Mouse (Mus musculus): Measurements from ENCODE around the gene Ap2a2. TPM values are rescaled to one million over a fixed set of nuclear protein-coding genes. Genes with fewer than 3 reads are reported as not detected.

The Ap2a2 gene
- 81.2 and 127 TPM in 2 replicates for polyA plus RNA-seq (2021; fragmentation: Nextera tagmentation)
- long read RNA-seq, experiment 1, full-length matches to known transcripts = 382 of 696 reads
- long read RNA-seq, experiment 1, partial matches to known transcripts = 120 of 696 reads
- long read RNA-seq, experiment 1, other reads (novel, unspliced or antisense) = 194 of 696 reads
- long read RNA-seq, experiment 2, full-length matches to known transcripts = 26 of 215 reads
- long read RNA-seq, experiment 2, partial matches to known transcripts = 175 of 215 reads
- long read RNA-seq, experiment 2, other reads (novel, unspliced or antisense) = 14 of 215 reads

DNA sequence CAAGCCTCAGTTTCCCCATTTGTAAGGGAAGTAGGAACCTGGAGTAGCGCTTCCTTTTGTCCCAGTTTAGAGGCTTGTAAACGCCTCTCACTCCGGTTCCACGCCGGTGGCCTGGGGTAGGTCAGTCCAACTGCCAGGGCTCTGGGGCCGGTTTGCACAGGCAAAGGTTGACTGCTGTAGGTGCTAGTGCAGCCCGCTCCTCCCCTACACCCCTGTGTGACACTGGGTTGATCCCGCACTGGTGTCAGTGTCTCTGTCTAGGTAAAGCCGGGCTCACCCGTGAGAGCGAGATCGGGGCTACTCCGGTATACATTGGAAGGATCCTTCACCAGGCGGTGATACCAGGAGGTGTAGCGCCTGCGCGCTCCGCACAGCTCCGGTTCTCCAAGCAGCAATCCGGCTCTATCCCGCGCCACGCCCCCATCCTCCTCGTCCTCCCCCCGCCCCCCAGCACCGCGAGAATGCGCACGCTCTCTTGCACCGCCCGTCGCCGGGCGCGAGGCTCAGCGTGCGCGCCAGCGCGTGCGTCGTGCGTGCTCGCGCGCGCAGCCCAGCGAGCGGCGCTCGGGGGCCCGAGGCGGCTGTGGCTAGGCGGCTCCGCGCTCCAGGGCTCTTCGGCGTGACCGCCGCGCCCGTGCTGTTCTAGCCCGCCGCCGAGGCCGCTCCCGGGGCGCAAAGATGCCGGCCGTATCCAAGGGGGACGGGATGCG, at the start of gene Ap2a2:
TSS of gene Ap2a2 (plus strand) at position 492 of the 710 bp plus-strand sequence.

DNA sequence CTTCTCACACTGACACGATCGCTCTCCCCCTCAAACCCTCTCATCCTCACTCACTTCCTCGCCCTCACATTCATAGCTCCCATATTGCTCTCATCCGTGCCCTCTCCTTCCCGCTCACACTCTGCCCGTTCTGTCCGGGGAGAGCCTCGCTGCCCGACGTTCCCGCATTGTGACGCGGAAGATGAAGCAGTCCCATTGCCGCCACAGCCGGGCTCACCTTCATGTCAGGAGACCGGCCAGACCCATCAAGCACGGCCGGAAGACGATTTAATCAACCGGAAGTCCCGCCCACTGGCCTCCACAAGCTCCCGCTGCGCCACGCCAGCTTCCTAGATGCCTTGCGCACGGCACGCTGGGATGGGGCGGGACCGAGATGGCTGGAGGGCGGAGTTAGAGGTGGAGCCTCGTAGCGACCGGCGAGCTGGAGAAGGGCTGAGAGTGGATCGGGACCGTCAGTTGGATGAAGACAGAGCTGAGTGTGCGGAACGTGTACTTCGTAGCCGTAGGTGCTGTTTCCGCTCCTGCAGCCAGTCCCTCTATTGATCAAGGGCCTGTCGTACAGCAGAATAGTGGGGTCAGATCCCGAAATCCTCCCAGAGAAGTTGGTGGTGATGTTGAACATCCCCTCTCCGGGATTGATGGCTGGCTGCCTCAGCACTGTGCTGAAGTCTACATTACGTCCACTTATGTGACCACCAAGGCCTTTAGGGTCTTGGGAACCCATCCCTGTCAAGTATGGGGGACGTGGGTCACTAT, 22.2 kb upstream of the Ap2a2 start, which contains the start of gene Chid1:
TSS of gene Chid1 (minus strand) at position 302 of the 756 bp plus-strand sequence.

Other genes with a start within 250 kb of the Ap2a2 start
- gene Deaf1, start 234.5 kb upstream of the Ap2a2 start, polyA plus RNA-seq (2021; fragmentation: Nextera tagmentation) = 54.9 and 58.5 TPM in 2 replicates
- 33.0 and 33.7 TPM in 2 replicates for gene Tmem80, start 234.4 kb upstream of the Ap2a2 start, polyA plus RNA-seq (2021; fragmentation: Nextera tagmentation)
- 3.2 and 5.2 TPM in 2 replicates for gene Eps8l2, start 223.3 kb upstream of the Ap2a2 start, polyA plus RNA-seq (2021; fragmentation: Nextera tagmentation)
- gene Taldo1, start 170.0 kb upstream of the Ap2a2 start, polyA plus RNA-seq (2021; fragmentation: Nextera tagmentation) = 241 and 260 TPM in 2 replicates
- 38.8 and 54.8 TPM in 2 replicates for gene Gatd1, start 148.0 kb upstream of the Ap2a2 start, polyA plus RNA-seq (2021; fragmentation: Nextera tagmentation)
- 211 and 240 TPM in 2 replicates for gene Cend1, start 132.7 kb upstream of the Ap2a2 start, polyA plus RNA-seq (2021; fragmentation: Nextera tagmentation)
- 82.6 and 134 TPM in 2 replicates for gene Slc25a22, start 124.3 kb upstream of the Ap2a2 start, polyA plus RNA-seq (2021; fragmentation: Nextera tagmentation)
- gene Pidd1, start 118.1 kb upstream of the Ap2a2 start, polyA plus RNA-seq (2021; fragmentation: Nextera tagmentation) = 0.28 and 0.41 TPM in 2 replicates
- 2,138 and 2,186 TPM in 2 replicates for gene Rplp2, start 114.8 kb upstream of the Ap2a2 start, polyA plus RNA-seq (2021; fragmentation: Nextera tagmentation)
- gene Pnpla2, start 107.0 kb upstream of the Ap2a2 start, polyA plus RNA-seq (2021; fragmentation: Nextera tagmentation) = 14.2 and 16.1 TPM in 2 replicates
- gene Cracr2b, start 101.1 kb upstream of the Ap2a2 start, polyA plus RNA-seq (2021; fragmentation: Nextera tagmentation) = 3.8 and 5.6 TPM in 2 replicates
- gene Cd151, start 94.8 kb upstream of the Ap2a2 start, polyA plus RNA-seq (2021; fragmentation: Nextera tagmentation) = 19.9 and 43.0 TPM in 2 replicates
- gene Polr2l, start 87.0 kb upstream of the Ap2a2 start, polyA plus RNA-seq (2021; fragmentation: Nextera tagmentation) = 81.1 and 93.5 TPM in 2 replicates
- gene Tspan4, start 86.9 kb upstream of the Ap2a2 start, polyA plus RNA-seq (2021; fragmentation: Nextera tagmentation) = 24.3 and 26.7 TPM in 2 replicates
- gene Chid1, start 22.3 kb upstream of the Ap2a2 start, polyA plus RNA-seq (2021; fragmentation: Nextera tagmentation) = 50.6 and 67.4 TPM in 2 replicates
- gene Muc6, start 93.1 kb downstream of the Ap2a2 start, polyA plus RNA-seq (2021; fragmentation: Nextera tagmentation) = not detected in 2 replicates
- not detected in 2 replicates for gene Muc2, start 128.2 kb downstream of the Ap2a2 start, polyA plus RNA-seq (2021; fragmentation: Nextera tagmentation)
- gene Muc5ac, start 226.8 kb downstream of the Ap2a2 start, polyA plus RNA-seq (2021; fragmentation: Nextera tagmentation) = not detected in 2 replicates

Measured in left cerebral cortex, adult 6 months (tissue).